Mouse (Mus musculus) intestine, embryonic 15.5 days (tissue): ENCODE data around the gene March9. TPM values are rescaled to one million over a fixed set of nuclear protein-coding genes. Genes with fewer than 3 reads are reported as not detected.
"Not testable (repeated sequence)": the region's sequence is repeated elsewhere in the genome, so short reads cannot be mapped to it uniquely, and the experiment has no call there.

Experiments used
- ATAC-seq: fragments of 200-750 bp; cut with Nextera tagmentation; 2 replicates; pipeline ENCODE4 v1.8.0; 2017; ENCODE audit warnings: moderate TSS enrichment, moderate library complexity
- H3K27ac ChIP-seq: fragments of 300-500 bp; sonication (generic); 2 replicates; pipeline ENCODE4 v1.5.1; 2015; ENCODE audit warnings: mild to moderate bottlenecking, inconsistent platforms
- H3K27me3 ChIP-seq: fragments of 300-500 bp; sonication (generic); replicated peaks from 2 replicates; pipeline ENCODE4 v1.6.1; 2015; ENCODE audit warnings: inconsistent platforms
- H3K36me3 ChIP-seq: fragments of 300-500 bp; sonication (generic); 2 replicates; pipeline ENCODE4 v1.6.1; 2015; ENCODE audit warnings: inconsistent platforms
- H3K4me1 ChIP-seq: fragments of 300-500 bp; sonication (generic); replicated peaks from 2 replicates; pipeline ENCODE4 v1.6.1; 2015; ENCODE audit warnings: inconsistent platforms
- H3K4me2 ChIP-seq: fragments of 300-500 bp; sonication (generic); replicated peaks from 2 replicates; pipeline ENCODE4 v1.6.1; 2015; ENCODE audit warnings: mild to moderate bottlenecking, inconsistent platforms
- H3K4me3 ChIP-seq: fragments of 300-500 bp; sonication (generic); replicated peaks from 2 replicates; pipeline ENCODE4 v1.5.1; 2015; ENCODE audit warnings: inconsistent platforms
- H3K9ac ChIP-seq: fragments of 300-500 bp; sonication (generic); 2 replicates; pipeline ENCODE4 v1.6.1; 2015; ENCODE audit warnings: inconsistent platforms
- H3K9me3 ChIP-seq: fragments of 300-500 bp; sonication (generic); 2 replicates; pipeline ENCODE4 v1.6.1; 2016; ENCODE audit warnings: inconsistent platforms
- WGBS: fragments of 180-500 bp; shearing (Covaris S2); methylation state at CpG from one replicate; pipeline ENCODE4 v1.1.7; 2015; 5-methylcytosine and 5-hydroxymethylcytosine counted together
- polyA plus RNA-seq: library from polyadenylated mRNA; unstranded; fragments of >200 nt; fragmentation: Nextera tagmentation; extraction: Ambion mirVana; gene quantifications from 2 replicates; pipeline ENCODE4 v1.2.1, GENCODE M21; 2015

Gene March9
- polyA plus RNA-seq, 1 experiment from 2014 or later = 0.74 TPM

DNA sequence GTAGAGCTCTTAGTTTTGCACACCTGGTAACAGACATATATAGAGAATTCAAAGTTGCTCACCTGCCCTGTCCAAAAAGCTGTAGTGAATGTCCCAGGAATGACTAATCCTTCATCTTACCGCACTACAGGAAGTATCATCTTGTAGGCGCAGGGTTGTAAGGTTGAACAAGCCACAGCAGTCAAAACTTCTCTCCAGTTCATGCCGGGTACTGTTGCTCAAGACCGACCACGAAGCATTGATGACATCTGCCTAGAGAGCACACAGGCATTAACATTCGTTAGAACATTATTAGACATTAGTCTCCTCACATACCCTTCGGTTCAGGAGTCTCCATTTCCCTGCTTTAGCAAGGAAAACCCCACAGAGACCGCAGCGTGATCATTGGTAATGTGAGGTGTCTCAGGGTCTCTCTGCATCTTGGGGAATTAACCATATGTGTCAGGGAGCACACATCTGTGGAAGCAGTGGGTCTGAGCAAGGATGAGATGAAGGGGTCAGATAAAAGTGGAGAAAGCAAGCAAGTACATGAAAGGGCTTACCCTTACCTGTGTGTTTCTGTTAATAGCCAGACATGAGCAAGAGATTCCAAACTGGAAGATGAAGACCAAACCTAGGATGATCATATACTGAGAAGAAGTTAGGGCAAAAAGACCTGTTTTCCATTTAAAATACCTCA, 8.5 kb upstream of the March9 start:
- Histone ChIP-seq H3K9ac (peak overlapping the region; percentile 64), H3K27ac (peak overlapping the region; percentile 78), H3K36me3 (peaks cover 30% of the 10 kb centered on the region), H3K9me3 (no peaks in the 10 kb centered on the region), H3K27me3 (no peaks in the 10 kb centered on the region), H3K4me1 (peaks cover 33% of the 10 kb centered on the region), H3K4me3 (peak overlapping the region; percentile 50), H3K4me2 (peak overlapping the region; percentile 85)
- ATAC-seq = no peak
- WGBS = 71% methylated on average over 9 of the region's 9 CpGs

DNA sequence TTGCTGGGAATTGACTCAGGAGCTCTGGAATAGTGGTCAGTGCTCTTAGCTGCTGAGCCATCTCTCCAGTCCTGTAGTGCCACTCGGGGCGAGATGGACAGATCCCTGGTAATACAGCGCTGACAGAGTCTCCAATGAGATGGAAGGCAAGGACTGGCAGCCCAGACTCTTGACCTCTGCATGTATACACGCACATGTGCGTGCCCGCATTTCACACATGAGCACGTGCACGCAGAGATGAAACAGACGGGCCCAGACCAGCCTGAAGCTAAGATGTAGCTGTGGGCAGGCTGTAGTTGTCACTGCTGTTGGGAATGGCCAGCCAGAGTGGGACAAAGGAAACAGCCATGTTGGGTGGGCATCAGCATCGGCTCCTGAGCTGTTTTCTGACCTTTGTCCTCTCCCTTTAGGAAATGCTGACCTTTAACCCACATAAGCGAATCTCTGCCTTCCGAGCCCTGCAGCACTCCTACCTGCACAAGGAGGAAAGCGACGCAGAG, 6.6 kb upstream of the March9 start:
- WGBS = 88% methylated on average over 14 of the region's 14 CpGs
- Histone ChIP-seq H3K36me3 (peaks cover 30% of the 10 kb centered on the region), H3K9me3 (no peaks in the 10 kb centered on the region), H3K4me3 (no peak overlapping the region), H3K9ac (no peak overlapping the region), H3K27me3 (no peaks in the 10 kb centered on the region), H3K4me2 (no peak overlapping the region), H3K4me1 (peaks cover 39% of the 10 kb centered on the region), H3K27ac (peak overlapping the region; percentile 24; the same call in 1 of the 2 replicates)
- ATAC-seq = no peak

DNA sequence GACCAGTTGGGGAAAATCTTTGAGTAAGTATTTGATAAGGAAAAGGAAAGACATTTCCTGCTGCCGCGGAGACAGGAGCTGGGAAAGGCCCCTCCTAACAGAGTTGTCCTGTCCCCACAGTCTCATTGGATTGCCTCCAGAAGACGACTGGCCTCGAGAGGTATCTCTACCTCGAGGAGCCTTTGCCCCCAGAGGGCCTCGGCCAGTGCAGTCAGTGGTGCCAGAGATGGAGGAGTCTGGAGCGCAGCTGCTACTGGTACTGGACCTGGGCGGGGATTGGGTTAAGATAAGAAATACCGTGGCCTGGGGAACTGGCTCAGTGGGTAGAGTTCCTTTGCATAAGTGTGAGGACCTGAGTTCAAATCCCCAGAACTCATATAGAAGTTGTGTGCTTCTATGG, 6.0 kb upstream of the March9 start:
- Histone ChIP-seq H3K4me3 (no peak overlapping the region), H3K9me3 (no peaks in the 10 kb centered on the region), H3K27ac (0 out of 2 replicates have a peak overlapping the region, but pooled peaks have one; percentile 5), H3K4me2 (no peak overlapping the region), H3K36me3 (peaks cover 30% of the 10 kb centered on the region), H3K27me3 (no peaks in the 10 kb centered on the region), H3K9ac (no peak overlapping the region), H3K4me1 (peaks cover 35% of the 10 kb centered on the region)
- no peak for ATAC-seq
- 75% methylated on average over 9 of the region's 9 CpGs for WGBS

DNA sequence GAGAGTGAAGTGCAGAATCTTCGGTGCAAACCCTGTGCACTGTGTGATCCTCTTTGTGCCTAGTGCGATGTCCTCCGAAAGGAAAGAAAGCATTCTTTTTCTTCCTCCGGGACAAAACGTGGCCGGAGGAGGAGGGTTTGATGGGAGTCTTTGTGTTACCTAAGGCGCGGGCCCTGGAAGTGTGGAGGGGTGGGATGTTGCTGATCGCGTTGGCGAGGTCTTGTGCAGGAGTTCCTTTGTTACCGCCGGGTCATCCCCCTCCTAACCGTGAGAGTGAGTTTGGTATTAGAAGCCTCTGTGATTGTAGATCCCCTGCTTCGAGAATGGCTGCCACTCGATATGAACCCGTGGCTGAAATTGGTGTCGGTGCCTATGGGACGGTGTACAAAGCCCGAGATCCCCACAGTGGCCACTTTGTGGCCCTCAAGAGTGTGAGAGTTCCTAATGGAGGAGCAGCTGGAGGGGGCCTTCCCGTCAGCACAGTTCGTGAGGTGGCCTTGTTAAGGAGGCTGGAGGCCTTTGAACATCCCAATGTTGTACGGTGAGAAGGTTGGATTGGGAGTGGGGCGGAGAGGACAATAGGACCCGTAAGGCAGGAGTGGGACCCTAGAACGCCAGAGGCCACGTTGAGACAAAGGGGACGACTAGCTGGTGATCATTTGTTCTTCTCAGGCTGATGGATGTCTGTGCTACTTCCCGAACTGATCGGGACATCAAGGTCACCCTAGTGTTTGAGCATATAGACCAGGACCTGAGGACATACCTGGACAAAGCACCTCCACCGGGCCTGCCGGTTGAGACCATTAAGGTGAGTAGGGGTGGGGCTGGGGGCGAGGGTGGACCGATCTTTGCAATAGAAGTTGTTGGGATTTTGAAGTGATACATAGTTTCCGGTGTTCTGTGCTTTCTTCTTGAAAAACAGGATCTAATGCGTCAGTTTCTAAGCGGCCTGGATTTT, 4.2 kb upstream of the March9 start:
- H3K9me3 ChIP-seq = no peaks in the 10 kb centered on the region
- 10% methylated on average over 37 of the region's 37 CpGs for WGBS
- peak overlapping the region; percentile 65 for H3K4me3 ChIP-seq
- peak overlapping the region; percentile 76 for H3K27ac ChIP-seq
- ATAC-seq = no peak
- H3K9ac ChIP-seq = peak overlapping the region; percentile 81
- H3K4me2 ChIP-seq = peak overlapping the region; percentile 73
- H3K4me1 ChIP-seq = peaks cover 38% of the 10 kb centered on the region
- H3K27me3 ChIP-seq = no peaks in the 10 kb centered on the region
- peaks cover 30% of the 10 kb centered on the region for H3K36me3 ChIP-seq

DNA sequence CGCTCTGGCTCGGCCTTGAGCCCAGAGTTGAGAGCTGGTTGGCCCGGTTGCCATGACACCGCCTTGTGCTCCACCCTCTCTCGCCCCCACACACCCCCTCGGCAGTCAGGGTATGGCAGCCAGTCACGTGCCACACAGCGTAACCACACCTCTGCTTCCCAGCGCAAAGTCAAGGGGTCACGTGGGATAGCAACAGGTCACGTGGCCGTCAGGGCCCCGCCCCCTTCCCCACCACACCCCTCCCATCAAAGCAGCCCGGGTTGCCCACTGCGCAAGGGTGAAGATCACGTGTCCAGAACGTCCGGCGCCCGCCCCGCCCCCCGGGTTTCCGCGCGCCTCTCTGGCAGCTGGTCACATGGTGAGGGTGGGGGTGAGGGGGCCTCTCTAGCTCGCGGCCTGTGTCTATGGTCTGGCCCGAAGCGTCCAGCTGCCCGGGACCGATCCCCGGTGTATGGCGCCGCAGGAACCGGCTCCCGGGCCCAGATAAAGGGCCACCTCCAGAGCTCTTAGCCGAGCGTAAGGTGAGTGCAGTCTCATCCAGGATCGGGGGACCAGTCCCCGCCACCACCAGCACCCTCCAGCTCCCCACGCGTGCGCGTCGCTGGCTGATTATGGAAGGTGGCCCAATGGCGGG, 3.4 kb upstream of the March9 start, which contains the start of gene Cdk4:
Gene Cdk4 (plus strand): TSS at position 296 of the 634 bp plus-strand sequence.
- peaks cover 38% of the 10 kb centered on the region for H3K4me1 ChIP-seq
- peak within 1 kb of the TSS; percentile 65 for H3K4me3 ChIP-seq
- ATAC-seq = peak; percentile 91
- WGBS = under 1% methylated on average over 45 of the region's 46 CpGs
- H3K9me3 ChIP-seq = no peaks in the 10 kb centered on the region
- no peaks in the 10 kb centered on the region for H3K27me3 ChIP-seq
- peaks cover 30% of the 10 kb centered on the region for H3K36me3 ChIP-seq
- peak within 1 kb of the TSS; percentile 73 for H3K4me2 ChIP-seq
- peak within 1 kb of the TSS; percentile 81 for H3K9ac ChIP-seq
- H3K27ac ChIP-seq = peak within 1 kb of the TSS; percentile 76

DNA sequence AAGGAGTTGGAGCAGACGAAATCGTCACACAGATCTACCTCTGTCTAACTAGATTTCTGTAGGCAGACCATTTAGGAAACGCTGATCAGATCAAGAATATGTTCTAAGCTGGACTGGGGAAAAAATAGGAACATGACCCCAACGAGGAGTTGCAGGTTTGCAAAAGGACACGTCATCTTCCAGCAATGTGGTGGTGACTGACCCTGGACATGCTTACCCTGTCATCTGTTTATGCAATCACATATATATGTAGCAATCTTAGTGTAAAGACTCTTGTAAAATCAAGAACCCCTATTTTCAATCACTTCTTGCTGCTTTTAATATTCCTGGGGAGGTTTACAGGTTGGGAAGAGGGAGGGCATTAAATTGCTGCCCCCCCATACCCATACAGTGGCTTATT, 2.5 kb upstream of the March9 start:
- Histone ChIP-seq H3K27me3 (no peaks in the 10 kb centered on the region), H3K4me1 (peaks cover 41% of the 10 kb centered on the region), H3K9me3 (no peaks in the 10 kb centered on the region), H3K27ac (no peak overlapping the region), H3K4me3 (no peak overlapping the region), H3K9ac (no peak overlapping the region), H3K4me2 (no peak overlapping the region), H3K36me3 (peaks cover 25% of the 10 kb centered on the region)
- 68% methylated on average over 5 of the region's 5 CpGs for WGBS
- ATAC-seq = no peak

DNA sequence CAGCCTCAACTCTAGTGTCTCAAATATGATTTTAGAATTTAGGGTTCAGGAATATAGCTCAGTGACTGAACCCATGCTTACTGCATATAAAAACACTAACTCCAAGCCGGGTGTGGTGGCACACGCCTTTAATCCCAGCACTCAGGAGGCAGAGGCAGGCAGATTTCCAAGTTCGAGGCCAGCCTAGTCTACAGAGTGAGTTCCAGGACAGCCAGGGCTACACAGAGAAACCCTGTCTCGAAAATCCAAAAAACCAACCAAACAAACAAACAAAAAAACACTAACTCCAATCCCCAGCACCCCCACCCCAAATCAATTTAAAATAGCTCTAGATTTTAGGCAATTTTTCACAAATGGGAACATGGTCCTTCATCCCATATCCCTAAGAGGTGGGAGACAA, 2.1 kb upstream of the March9 start:
- H3K4me1 ChIP-seq = peaks cover 41% of the 10 kb centered on the region
- H3K4me2 ChIP-seq, H3K9ac ChIP-seq, ATAC-seq, H3K9me3 ChIP-seq, H3K4me3 ChIP-seq, H3K27me3 ChIP-seq, H3K27ac ChIP-seq: not testable (repeated sequence)
- peaks cover 25% of the 10 kb centered on the region for H3K36me3 ChIP-seq
- WGBS = 83% methylated on average over 4 of the region's 4 CpGs

DNA sequence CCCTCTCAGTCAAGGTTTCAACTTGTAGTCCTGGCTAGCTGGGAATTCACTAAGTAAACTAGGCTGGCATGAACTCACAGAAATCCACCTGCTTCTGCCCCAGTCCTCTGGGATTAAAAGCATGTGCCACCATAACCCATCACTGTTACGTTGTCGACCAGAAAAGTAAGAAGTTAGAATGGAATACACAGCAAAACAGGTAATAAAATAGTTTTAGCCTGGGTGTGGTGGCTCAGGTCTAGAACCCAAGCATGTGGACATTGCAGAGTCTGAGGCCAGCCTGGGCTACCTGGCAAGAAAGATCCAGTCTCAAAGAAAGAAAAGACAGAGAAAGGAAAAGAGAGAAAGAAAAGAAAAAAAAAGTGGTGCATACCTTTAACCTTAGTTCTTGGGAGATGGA, 1.5 kb upstream of the March9 start:
- H3K4me3 ChIP-seq = no peak overlapping the region
- H3K36me3 ChIP-seq = peaks cover 21% of the 10 kb centered on the region
- H3K4me2 ChIP-seq = no peak overlapping the region
- H3K9me3 ChIP-seq = no peaks in the 10 kb centered on the region
- no peak for ATAC-seq
- peaks cover 36% of the 10 kb centered on the region for H3K4me1 ChIP-seq
- no peaks in the 10 kb centered on the region for H3K27me3 ChIP-seq
- 70% methylated on average over 2 of the region's 2 CpGs for WGBS
- no peak overlapping the region for H3K9ac ChIP-seq
- no peak overlapping the region for H3K27ac ChIP-seq

DNA sequence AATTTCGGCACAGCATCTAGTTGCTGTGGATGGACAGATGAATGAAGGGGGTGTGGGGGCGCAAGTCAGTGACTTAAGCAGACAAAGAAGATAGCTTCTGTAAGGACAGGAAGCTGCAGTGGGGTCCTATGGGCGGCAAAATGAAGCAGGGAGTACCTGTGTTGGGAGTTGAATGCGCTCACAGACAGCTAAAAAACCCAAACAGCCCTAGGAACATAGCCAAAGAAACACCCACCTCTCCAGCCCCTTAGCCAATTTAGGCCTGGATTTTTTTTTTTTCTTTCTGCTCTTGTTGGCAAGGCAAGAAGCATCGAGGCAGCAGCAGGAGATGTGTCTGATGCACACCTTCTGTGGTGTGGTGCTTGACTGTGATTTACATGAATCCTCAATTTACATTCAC, 1.1 kb upstream of the March9 start:
- ATAC-seq = no peak
- Histone ChIP-seq H3K36me3 (peaks cover 17% of the 10 kb centered on the region), H3K27me3 (no peaks in the 10 kb centered on the region), H3K4me1 (peaks cover 35% of the 10 kb centered on the region), H3K4me2 (peak overlapping the region; percentile 94; the same call in 1 of the 2 replicates), H3K9me3 (no peaks in the 10 kb centered on the region), H3K9ac (no peak overlapping the region), H3K4me3 (no peak overlapping the region), H3K27ac (no peak overlapping the region)
- WGBS = 59% methylated on average over 5 of the region's 5 CpGs

DNA sequence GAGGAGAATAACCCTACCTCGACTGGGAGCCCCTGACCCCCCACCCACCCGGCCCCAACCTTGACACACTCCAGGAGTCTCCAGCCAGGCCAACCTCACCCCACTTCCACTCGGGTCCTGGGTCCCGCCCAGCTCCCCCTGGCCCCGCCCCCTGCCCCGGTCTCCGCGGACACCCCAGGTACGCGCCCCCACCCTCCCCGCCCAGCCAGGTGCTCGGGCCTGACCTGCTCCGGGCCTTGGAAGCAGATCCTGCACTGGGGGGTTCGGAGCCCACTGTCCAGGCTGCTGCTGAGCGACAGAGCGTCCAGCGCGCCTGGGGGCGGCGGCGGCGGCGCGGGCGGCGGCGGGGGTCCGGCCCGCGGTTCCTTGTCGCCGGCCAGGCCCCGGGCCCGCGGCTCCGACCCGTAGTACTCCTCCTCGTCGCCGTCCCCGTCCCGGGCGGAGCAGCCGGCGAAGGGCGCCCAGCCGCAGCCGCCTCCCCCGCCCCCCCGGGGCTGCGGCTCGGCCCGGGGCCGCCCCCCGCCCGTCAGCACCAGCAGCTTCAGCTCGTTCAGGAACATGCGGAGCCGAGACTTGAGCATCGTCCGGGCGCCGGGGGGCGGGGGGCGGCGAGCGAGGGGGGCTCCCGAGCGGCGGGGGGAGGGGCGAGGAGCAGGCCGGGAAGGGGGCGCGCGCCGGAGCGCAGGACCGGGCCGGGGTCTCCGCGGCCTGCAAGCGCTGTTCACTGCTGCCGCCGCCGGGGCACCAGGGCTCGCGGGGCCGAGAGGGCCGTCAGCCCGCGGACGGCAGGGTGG, 613 bp downstream of the March9 start:
- no peak for ATAC-seq
- WGBS = under 1% methylated on average over 74 of the region's 92 CpGs
- peak overlapping the region; percentile 48; the same call in 1 of the 2 replicates for H3K27ac ChIP-seq

DNA sequence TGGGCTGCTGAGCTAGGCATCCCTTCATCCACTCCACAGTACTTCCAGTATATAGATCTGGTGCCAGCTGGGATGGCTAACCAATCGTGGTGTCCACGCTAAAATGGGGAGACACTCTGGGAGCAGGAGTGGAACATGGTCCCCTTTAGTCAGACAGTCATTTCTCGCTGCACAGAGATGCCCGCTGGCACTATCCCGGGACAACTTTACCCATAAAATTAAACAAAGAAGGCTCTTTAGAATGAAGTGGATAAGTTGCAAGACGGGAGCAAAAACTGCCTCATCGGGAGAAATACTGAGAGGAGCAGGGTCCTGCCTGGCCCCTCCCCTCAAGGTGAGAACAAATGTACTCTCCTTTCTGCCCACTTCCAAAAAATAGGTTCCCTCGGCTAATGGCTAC, 1.3 kb downstream of the March9 start:
- Histone ChIP-seq H3K4me1 (peaks cover 26% of the 10 kb centered on the region), H3K9ac (peak overlapping the region; percentile 78; the same call in 1 of the 2 replicates), H3K4me2 (peak overlapping the region; percentile 94), H3K27ac (no peak overlapping the region), H3K4me3 (peak overlapping the region; percentile 82), H3K9me3 (no peaks in the 10 kb centered on the region), H3K27me3 (no peaks in the 10 kb centered on the region), H3K36me3 (peaks cover 4% of the 10 kb centered on the region; the same call in 1 of the 2 replicates)
- ATAC-seq = no peak
- 10% methylated on average over 8 of the region's 8 CpGs for WGBS

More for the DNA sequence above, 613 bp downstream of the March9 start:
- Histone ChIP-seq H3K4me2 (peak overlapping the region; percentile 94), H3K9me3 (no peaks in the 10 kb centered on the region), H3K4me1 (peaks cover 26% of the 10 kb centered on the region), H3K9ac (peak overlapping the region; percentile 78), H3K4me3 (peak overlapping the region; percentile 82), H3K36me3 (peaks cover 4% of the 10 kb centered on the region; the same call in 1 of the 2 replicates), H3K27me3 (no peaks in the 10 kb centered on the region)
